Mouse (Mus musculus) frontal cortex, postnatal 10 days (tissue): ENCODE results near the gene Nrp2.

Source experiments
- DNase-seq, 2 experiments: peaks; one replicate each; pipeline ENCODE4 v3.0.0; 2022; ENCODE audit warnings: low spot score in 2 of 2, mixed read lengths in 1 of 2

Gene Nrp2

GRCm38 (mm10) chr1:62704889-62705516 is 1.9 kb downstream of the Nrp2 start:
- DNase-seq = no peak

GRCm38 (mm10) chr1:62705517-62705981 is 2.5 kb downstream of the Nrp2 start:
- no peak for DNase-seq

DNA sequence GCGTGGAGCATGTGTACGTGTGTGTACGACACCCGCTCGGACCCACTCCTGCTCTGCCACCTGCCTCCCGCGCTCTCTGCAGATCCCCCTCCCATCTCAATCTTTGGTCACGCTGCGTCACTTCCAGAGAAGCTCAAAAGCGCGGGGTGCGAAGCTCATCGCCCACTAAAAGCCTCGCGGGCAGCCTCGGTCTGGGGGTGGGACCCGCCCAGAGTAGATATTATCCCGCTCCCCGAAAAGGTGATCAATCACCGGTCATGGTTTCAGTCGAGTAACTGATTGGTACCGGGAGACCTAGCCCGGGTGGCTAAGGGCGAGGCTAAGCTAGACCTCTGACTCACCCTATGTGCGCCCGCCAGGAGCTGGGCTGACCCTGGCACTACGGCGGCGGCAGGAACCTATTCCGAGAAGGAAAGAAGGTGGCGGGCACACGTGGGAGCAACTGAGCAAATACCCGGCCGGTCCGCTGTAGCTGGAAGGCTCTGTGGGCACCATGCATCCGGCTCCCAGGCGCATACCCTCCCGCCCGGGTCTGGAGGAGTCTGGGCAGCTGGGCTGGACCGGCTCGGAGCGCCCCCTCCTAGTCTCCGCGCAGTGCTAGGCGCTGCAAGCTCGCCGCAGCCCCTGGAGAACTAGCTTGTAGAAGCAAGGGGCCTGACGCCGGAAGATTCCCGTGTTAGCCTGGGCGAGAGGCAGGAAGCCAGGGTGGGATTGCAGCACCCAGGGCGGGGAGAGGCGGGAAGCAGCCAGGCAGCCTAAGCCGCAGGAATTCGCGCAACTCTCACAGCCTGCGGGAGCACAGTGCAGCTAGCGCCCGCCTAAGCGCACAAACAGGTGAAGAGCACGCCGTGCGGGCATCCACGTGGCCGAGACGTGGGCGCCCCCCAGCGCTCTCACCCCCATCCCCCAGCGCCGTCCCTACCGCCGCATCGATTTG is 3.3 kb downstream of the Nrp2 start:
- peak; percentile 46 to 55 for DNase-seq

- peak in 1 of 2 experiments; percentile 49 for DNase-seq
Observed at GRCm38 (mm10) chr1:62707101-62707912, 4.2 kb downstream of the Nrp2 start.

- DNase-seq = no peak
Observed at GRCm38 (mm10) chr1:62707913-62708860, 5.1 kb downstream of the Nrp2 start.

DNA sequence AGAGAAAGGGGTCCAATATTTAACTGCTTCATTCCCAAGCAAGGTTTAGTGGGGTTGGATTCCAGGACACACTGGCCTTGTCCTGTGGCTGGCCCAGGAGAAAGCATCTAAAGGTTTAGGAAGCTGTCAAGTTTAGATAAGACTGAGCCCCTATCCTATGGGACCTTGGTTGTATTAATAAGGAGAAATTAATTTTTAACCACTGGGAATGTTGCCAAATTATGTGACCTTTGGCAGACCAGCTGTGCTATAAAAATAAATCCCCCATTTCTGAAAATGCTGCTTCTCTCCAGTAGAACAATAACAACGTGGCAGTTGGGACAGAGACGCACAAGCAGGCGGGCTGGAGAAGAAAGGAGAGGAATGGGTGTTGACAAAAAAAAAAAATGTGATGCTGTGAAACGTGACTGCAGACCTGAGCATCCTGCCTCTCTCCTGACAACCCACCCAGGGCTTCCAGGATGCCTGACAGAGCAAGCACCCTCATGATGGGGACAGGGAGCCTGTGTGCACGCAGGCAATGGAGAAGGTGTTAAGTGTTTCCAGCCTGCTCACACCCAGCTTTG is 6.8 kb downstream of the Nrp2 start:
- no peak for DNase-seq

GRCm38 (mm10) chr1:62713021-62713676 is 10.1 kb downstream of the Nrp2 start:
- DNase-seq = no peak

GRCm38 (mm10) chr1:62715004-62715403 is 11.9 kb downstream of the Nrp2 start:
- DNase-seq = no peak

DNA sequence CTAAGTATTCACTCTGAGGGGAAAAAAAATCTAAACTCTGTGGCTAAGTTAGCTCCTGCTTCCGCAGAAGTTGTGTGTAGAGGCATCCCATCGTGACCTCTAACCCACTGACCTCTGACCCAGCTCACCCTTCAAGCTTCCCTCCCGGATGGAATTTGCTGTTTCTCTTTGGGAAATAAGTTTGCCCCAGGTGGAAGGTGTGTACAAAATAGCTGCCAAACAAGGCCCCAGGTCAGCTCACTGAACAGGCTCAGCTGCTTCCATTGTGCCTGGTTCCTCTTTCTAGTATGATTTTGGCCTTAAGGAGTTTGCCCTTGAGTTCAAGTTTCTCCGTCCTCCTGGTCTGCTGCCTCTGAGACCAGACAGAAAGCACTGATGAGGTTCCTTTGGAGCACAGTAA is 12.6 kb downstream of the Nrp2 start:
- no peak for DNase-seq

DNA sequence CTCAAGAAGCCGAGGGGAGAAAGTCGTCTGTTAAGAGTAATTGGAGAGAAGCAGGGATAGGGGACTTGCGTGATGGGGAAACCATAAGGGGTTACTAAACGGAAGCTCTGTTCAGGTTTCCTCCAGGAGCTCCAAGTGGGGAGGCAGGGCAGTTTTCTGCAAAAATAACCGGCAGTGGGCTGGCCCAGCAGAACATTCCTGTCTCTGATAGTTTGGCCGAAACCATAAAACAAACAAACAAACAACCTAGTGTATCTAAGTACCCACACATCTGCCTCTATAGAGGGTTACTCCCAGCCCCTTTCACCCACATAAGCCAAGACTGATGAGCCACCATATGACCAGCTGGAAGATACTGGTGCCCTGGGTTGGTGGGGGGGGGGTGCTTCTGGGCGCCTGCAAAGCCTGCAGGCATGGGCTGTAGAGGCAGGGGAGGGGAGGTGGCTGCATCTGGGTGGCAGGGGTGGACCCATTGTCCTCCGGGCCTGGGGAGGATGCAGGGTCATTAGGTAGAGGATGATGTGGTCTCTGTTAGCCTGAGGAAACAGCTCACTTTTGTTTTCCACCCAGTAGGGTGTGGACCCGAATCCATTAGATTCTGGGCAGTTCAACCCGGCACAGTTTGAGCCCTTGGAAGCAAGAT is 13.9 kb downstream of the Nrp2 start:
- no peak for DNase-seq

GRCm38 (mm10) chr1:62717552-62718236 is 14.6 kb downstream of the Nrp2 start:
- peak in 1 of 2 experiments; percentile 42 for DNase-seq

GRCm38 (mm10) chr1:62718237-62718571 is 15.1 kb downstream of the Nrp2 start:
- DNase-seq = no peak

GRCm38 (mm10) chr1:62718750-62719149 is 15.7 kb downstream of the Nrp2 start:
- no peak for DNase-seq

- no peak for DNase-seq
Observed at GRCm38 (mm10) chr1:62719770-62720169, 16.7 kb downstream of the Nrp2 start.

DNA sequence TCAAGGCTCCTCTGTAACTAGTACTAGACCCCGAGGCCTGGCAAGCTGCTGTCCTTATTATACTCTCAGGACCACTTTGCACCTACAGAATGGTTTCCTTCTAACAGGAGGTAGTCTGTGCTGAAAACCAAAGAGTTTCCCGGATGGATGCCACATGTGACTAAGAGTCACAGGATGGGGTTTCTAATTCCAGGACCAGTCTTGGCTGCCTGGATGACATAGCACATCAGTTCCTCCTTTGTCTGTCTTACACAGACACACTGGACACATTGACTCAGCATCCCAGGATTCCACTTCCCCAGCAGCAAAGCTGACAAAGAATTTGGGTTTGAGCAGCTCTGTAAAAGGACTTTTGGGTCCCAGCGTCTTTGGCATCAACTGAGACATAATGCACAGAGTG is 17.1 kb downstream of the Nrp2 start:
- no peak for DNase-seq

- DNase-seq = no peak
Observed at GRCm38 (mm10) chr1:62720727-62721705, 17.9 kb downstream of the Nrp2 start.

GRCm38 (mm10) chr1:62721706-62722187 is 18.7 kb downstream of the Nrp2 start:
- no peak for DNase-seq

DNA sequence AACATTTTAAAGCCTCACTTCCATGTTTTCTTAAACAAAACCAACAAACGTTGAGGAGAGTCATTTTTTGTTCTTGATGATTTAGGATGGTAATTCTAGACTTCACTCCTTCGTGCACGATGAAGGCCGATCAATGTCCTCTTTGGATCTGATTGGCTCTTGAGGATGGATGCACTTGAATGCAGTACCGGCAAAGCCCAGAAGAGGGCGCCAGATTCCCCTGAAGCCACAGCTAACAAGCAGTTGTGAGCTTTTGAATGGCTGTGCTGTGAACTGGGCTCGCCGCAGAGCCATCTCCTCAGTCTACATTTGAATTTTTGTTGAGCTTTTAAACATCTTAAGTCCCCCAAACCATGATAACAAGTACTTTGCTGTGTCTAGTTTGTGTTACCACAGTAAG is 19.4 kb downstream of the Nrp2 start:
- no peak for DNase-seq
